Mouse (Mus musculus) kidney, adult 11 months (tissue): ENCODE measurements around the gene 4930512M02Rik.
"Not testable (repeated sequence)": the region's sequence is repeated elsewhere in the genome, so short reads cannot be mapped to it uniquely, and the experiment has no call there.

ENCODE experiments used
- DNase-seq: peaks from one replicate; pipeline ENCODE4 v3.0.0; 2022

4930512M02Rik gene

GRCm38 (mm10) chr11:11627735-11628134 is at the start of gene 4930512M02Rik:
TSS of gene 4930512M02Rik (minus strand) at chr11:11627835.
- not testable (repeated sequence) for DNase-seq

DNA sequence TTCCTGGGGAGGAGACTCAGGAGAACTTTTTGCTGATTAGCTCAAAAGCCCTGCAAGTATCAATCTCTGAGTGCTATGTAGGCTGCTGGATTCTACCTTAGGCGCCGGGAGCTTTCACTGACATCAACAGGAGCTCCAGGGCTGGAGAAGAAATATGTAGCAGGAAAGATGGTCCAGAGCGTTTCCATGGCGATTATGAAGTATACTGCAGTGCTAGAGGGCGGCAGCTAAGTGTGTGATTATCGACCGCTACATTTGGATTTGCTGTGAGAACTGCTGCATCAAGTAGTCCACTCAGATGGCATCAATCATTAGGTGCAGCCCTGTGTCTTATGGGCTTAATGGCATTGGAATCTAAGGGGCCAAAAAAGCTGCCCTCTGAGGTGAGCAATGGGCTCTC is 49.5 kb upstream of the 4930512M02Rik start:
- DNase-seq: no peak

DNA sequence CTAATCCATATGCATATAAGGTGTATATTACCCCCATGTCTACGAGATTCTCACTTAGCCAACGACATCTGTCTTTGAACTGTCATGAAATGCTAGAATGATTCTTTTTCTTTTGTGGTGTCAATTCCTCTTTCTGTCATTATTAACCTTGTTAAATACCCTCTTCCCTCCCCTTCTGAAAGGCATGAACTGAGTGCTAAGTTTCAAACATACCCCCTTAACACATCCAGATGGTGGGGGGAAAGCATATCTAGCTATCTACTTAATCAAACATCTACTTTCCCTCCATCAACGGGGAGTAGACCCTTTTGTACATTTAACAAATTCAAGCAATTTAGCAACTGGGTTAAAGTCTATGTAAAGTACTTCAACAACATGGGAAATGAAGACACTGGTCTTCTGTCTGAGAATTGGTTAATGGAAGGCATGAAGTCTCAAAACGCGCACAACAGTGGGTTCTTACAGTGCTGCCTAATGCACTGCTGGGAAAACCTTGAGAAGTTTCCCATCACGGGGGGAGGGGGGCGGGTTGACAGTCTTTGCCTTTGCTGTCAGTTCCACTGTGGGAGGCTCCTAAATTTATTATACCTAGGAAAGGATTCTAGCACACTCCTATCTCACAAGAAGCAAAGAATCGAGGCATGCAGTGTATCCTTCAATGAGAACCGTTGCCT is 48.6 kb upstream of the 4930512M02Rik start:
- no peak for DNase-seq

- DNase-seq: no peak
Measured at GRCm38 (mm10) chr11:11675063-11675462, 47.4 kb upstream of the 4930512M02Rik start.

DNA sequence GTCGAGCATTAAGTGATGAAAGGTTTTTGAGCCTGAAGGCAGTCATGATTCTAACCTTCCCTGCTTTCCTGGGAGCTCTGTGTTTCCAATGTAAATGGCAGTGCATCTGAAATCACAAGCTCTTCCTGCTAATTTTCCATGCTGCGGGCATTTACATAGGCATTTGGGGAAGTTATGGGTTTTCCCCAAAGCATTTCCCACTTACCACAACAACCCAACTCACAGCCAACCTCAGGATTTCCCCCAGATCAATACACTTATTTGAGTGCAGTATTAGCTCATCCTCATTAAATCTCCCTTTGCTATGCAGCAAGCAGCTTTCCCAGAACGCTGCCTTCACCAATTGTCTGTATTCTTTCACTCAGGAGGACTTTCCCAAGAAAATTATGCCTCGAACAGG is 45.3 kb upstream of the 4930512M02Rik start:
- no peak for DNase-seq

GRCm38 (mm10) chr11:11667922-11668290 is 40.3 kb upstream of the 4930512M02Rik start:
- DNase-seq: no peak

GRCm38 (mm10) chr11:11667254-11667921 is 39.8 kb upstream of the 4930512M02Rik start:
- no peak for DNase-seq

DNA sequence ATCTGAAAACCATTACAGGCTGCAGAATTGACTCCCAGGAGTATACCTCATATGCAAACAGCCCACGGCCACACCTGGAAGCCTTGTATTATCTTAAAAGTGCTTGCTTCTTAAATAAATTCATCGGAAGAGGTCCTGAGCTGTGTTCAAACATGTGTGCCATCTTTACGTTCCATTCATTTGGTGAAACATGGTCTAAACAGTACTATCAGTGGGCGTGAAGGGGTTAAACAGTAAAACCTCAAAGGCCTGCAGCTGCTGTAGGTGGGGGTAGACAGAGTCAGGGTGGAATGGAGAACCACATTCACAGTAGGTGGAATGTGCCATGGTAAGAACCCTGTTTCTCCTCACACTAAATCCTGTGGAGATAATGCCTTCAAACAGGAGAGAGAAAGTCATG is 33.0 kb upstream of the 4930512M02Rik start:
- no peak for DNase-seq

GRCm38 (mm10) chr11:11658834-11659233 is 31.2 kb upstream of the 4930512M02Rik start:
- DNase-seq: no peak

- no peak for DNase-seq
Measured at GRCm38 (mm10) chr11:11657634-11658033, 30.0 kb upstream of the 4930512M02Rik start.

GRCm38 (mm10) chr11:11656995-11657530 is 29.4 kb upstream of the 4930512M02Rik start:
- DNase-seq: no peak

DNA sequence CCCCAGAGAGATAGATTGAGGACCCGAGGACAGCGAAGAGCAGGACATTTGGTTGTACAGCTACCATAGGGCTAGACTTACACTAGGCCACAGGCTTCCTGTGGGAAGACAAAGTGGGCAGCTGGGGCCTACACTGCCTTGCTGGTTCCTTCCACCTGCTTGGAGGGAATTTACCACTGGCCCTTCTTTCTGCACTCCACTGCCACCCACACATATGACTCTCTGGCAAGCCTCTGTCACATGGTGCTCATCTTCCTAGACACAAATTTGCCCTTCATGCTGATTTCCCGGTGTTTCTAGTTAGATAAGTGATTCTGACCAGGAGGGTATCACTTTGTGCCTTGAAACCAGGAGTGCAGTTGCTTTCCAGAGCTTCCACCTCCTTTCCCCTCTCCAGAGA is 28.8 kb upstream of the 4930512M02Rik start:
- no peak for DNase-seq

GRCm38 (mm10) chr11:11644303-11644702 is 16.7 kb upstream of the 4930512M02Rik start:
- no peak for DNase-seq

- DNase-seq: no peak
Measured at GRCm38 (mm10) chr11:11624073-11624705, 3.4 kb downstream of the 4930512M02Rik start.

DNA sequence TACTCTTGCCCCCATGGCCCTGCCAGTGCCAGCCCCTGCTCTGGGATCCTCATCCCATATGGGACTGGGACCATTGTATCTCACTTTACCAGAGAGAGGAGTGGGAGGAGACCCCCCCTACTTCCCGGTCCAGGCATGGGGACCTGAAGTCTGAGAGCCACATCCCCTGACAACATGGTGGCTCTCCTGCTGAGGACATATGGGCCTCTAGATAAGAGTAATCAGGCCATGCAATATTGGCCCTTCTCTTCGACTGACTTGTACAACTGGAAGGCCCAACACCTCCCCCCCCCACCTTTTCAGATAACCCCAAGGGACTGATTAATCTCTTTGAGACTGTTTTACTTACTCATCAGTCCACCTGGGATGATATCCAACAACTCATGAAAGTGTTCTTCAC is 18.4 kb downstream of the 4930512M02Rik start:
- no peak for DNase-seq

DNA sequence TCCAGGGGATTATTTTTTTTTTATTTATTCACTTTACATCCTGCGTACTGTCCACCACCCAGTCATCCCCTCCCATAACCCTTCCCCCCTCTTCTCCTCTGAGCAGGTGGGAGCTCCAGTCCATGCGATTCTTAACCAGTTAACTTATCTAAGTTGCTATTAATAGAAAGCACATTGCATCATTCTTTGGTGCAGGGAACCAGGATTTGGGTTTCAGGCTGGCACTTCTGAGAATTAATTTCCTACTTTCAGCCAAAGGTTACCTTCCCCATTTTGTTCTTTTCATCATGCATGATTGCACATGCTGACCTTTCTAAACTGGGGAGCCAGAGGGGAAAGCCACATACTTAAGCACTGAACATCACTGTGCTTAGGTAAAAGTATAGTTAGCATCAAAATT is 40.3 kb downstream of the 4930512M02Rik start:
- DNase-seq: no peak

DNA sequence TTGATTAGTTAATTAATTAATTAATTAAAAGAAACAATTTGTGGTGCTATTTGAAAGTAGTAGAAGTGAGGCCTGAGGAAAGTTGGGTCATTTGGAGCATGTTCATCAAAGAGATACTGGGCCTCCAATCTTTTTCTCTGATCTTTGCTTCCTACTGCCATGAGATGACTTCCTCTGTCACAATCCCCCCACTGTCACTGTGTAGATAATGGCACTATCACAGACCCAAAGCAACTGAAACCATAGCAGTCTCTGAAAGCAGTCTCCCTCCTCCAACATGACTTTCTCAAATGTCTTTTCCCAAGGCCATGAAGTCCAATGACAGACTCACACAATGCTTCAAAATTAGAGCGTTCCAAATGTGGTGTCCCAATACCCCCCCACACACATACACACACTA is 41.2 kb downstream of the 4930512M02Rik start:
- no peak for DNase-seq

- no peak for DNase-seq
Measured at GRCm38 (mm10) chr11:11573691-11574090, 53.9 kb downstream of the 4930512M02Rik start.

DNA sequence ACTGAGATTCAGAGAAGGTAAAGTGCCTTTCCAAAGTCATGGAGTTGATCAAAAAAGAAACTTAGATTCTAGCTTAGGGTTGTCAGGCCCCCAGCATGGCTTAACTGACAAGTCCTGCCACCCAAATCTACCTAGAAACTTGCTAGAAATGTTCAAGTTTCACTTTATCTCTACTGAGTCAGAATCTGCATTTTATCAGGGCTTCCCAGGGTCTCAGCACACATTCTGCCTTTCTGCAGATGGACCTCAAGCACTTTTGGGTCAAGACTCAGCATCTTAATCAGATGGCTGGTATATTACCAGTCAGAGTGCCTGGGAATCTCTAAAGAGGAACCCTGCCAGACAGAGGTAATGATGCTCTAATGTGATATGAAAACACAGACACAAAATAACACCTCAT is 56.9 kb downstream of the 4930512M02Rik start:
- no peak for DNase-seq

- DNase-seq: no peak
Measured at GRCm38 (mm10) chr11:11569466-11570132, 58.0 kb downstream of the 4930512M02Rik start.

DNA sequence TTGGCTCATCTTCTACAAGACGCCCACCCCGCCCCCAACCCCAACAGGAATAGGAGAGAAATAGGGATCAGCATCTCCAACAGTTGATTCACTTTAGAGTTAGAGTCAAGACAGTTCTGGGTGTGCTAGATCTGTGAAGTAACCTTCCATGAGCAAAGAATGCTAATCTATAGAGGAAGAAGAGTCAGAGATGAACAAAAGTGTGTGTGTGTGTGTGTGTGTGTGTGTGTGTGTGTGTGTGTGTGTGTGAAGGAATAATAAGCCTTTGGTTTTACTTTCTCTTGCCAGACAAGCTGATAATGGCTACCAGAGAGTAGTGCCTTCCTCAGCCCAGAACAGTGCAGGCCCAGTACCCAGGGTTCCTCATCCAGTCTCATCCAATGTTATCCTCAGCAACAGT is 59.6 kb downstream of the 4930512M02Rik start:
- DNase-seq: no peak

DNA sequence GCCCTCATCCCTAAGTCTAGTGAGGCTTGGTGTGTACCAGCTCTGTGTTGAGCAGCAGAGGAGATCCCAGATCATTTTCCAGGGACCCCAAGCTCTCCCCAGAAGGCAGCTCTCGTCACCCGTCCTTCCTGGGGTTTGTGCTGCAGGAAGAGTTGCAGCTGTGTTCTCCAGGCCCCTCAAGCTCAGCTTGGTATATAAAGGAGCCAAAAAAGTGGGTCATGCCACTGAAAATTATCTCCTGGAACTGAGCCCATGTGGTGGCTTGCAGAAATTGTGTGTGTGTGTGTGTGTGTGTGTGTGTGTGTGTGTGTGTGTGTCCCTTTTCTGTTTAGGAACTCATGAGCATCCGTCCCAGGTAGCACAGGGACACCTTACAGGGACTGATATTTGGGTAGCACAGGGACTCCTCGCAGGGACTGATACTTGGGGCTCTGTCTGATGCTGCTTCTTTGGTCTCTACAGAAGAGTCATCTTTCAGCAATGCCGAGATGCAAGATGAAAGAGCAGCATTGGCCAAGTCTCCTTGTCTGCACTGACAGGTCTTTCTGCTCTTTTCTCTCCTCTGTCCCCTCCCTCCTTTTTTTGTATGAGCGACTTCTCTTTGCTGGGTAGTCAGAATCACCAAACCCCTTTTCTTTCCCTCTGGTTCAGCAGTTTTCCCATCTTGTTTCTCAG is 62.4 kb downstream of the 4930512M02Rik start:
- DNase-seq: no peak
